7 mouse cellular contexts compared by ENCODE assay signal in genomic region chr3:122291828-122292227, GRCm38 (mm10). TPM values are rescaled to one million over a fixed set of nuclear protein-coding genes. Genes with fewer than 3 reads are reported as not detected.
DNase-seq lines count a peak whose midpoint lies in the region; ATAC-seq and TF ChIP-seq lines count a peak whose summit lies in the region.

No protein-coding gene starts in this region.

- no peak overlapping the region for H3K4me3 ChIP-seq in bone marrow macrophage, adult 2 months (ENCODE audit: insufficient read depth, low read length)
- no peak overlapping the region; the same call in 1 of the 2 replicates for H3K4me3 ChIP-seq in forebrain, embryonic 11.5 days (ENCODE audit: low read depth, low read length)
- H3K4me3 ChIP-seq in hindbrain, postnatal 0 days (ENCODE audit: low read length): peak overlapping the region; percentile 86
- peak overlapping the region; percentile 88; the same call in 1 of the 2 replicates for H3K4me3 ChIP-seq in midbrain, embryonic 11.5 days (ENCODE audit: low read depth, low read length)

- DNase-seq in forebrain, embryonic 11.5 days (ENCODE audit: low spot score): no peak
- DNase-seq in hindbrain, postnatal 0 days (ENCODE audit: low spot score): no peak
- peak; percentile 86 for DNase-seq in midbrain, embryonic 11.5 days (ENCODE audit: low spot score, missing footprints)
- DNase-seq in urinary bladder, postnatal 14 days (ENCODE audit: low spot score): no peak
- DNase-seq in c-Kit-positive CD71-positive TER-119-positive erythroid progenitor cells, embryonic 14.5 days (ENCODE audit: low spot score): no peak
- DNase-seq in layer of hippocampus, postnatal 14 days (ENCODE audit: low spot score in 2 of 2): no peak

- peaks cover 27% of the 10 kb centered on the region for H3K4me1 ChIP-seq in bone marrow macrophage, adult 2 months (ENCODE audit: control insufficient read depth, insufficient read depth, low read length)
- H3K4me1 ChIP-seq in forebrain, embryonic 11.5 days (replicated peaks; ENCODE audit: control insufficient read depth, insufficient read depth, low read length): peaks cover 12% of the 10 kb centered on the region; the same call in 1 of the 2 replicates
- peaks cover 5% of the 10 kb centered on the region; the same call in 1 of the 2 replicates for H3K4me1 ChIP-seq in hindbrain, postnatal 0 days (ENCODE audit: insufficient read depth, low read length)
- H3K4me1 ChIP-seq in midbrain, embryonic 11.5 days (ENCODE audit: control insufficient read depth, insufficient read depth, low read length): peaks cover 21% of the 10 kb centered on the region

- H3K27ac ChIP-seq in bone marrow macrophage, adult 2 months (ENCODE audit: insufficient read depth, low read depth, low read length): 0 out of 2 replicates have a peak overlapping the region, but pooled peaks have one; percentile 16
- no peak overlapping the region for H3K27ac ChIP-seq in forebrain, embryonic 11.5 days (ENCODE audit: low read depth, low read length)
- peak overlapping the region; percentile 100 for H3K27ac ChIP-seq in hindbrain, postnatal 0 days
- H3K27ac ChIP-seq in midbrain, embryonic 11.5 days (ENCODE audit: low read depth, low read length): no peak overlapping the region

- no peaks in the 10 kb centered on the region for H3K36me3 ChIP-seq in forebrain, embryonic 11.5 days (ENCODE audit: control insufficient read depth, insufficient read depth, low read length)
- no peaks in the 10 kb centered on the region for H3K36me3 ChIP-seq in hindbrain, postnatal 0 days (ENCODE audit: insufficient read depth, low read length)
- no peaks in the 10 kb centered on the region for H3K36me3 ChIP-seq in midbrain, embryonic 11.5 days (ENCODE audit: control insufficient read depth, insufficient read depth, low read length)

- TF ChIP-seq CTCF in bone marrow macrophage, adult 2 months (IDR thresholded peaks at IDR 0.05; ENCODE audit: low read depth, low read length): no peak
- TF ChIP-seq CTCF in hindbrain, postnatal 0 days (IDR thresholded peaks at IDR 0.05; ENCODE audit: low read depth): no peak

- H3K27me3 ChIP-seq in forebrain, embryonic 11.5 days (ENCODE audit: control insufficient read depth, insufficient read depth, low read length): no peaks in the 10 kb centered on the region
- H3K27me3 ChIP-seq in hindbrain, postnatal 0 days (ENCODE audit: insufficient read depth, low read length): no peaks in the 10 kb centered on the region
- no peaks in the 10 kb centered on the region for H3K27me3 ChIP-seq in midbrain, embryonic 11.5 days (ENCODE audit: control insufficient read depth, insufficient read depth, low read length)

- no peaks in the 10 kb centered on the region for H3K9me3 ChIP-seq in forebrain, embryonic 11.5 days (ENCODE audit: control insufficient read depth, low read length)
- H3K9me3 ChIP-seq in hindbrain, postnatal 0 days (ENCODE audit: low read length): no peaks in the 10 kb centered on the region
- H3K9me3 ChIP-seq in midbrain, embryonic 11.5 days (ENCODE audit: control insufficient read depth, low read length): no peaks in the 10 kb centered on the region

- no peak overlapping the region; the same call in 1 of the 2 replicates for H3K4me2 ChIP-seq in forebrain, embryonic 11.5 days (ENCODE audit: low read depth, low read length, severe bottlenecking)
- peak overlapping the region; percentile 95 for H3K4me2 ChIP-seq in hindbrain, postnatal 0 days (ENCODE audit: low read depth, low read length)
- H3K4me2 ChIP-seq in midbrain, embryonic 11.5 days: peak overlapping the region; percentile 71

- 51% methylated on average over 12 of the region's 12 CpGs for WGBS in forebrain, embryonic 11.5 days
- WGBS in hindbrain, postnatal 0 days: 32% methylated on average over 12 of the region's 12 CpGs
- WGBS in midbrain, embryonic 11.5 days: 50% methylated on average over 12 of the region's 12 CpGs

- no peak for ATAC-seq in forebrain, embryonic 11.5 days (replicated peaks; ENCODE audit: low FRiP score)
- no peak for ATAC-seq in hindbrain, postnatal 0 days
- ATAC-seq in midbrain, embryonic 11.5 days (ENCODE audit: low FRiP score): no peak

- no peak for TF ChIP-seq POLR2A in bone marrow macrophage, adult 2 months (IDR thresholded peaks at IDR 0.05; ENCODE audit: borderline replicate concordance, low read depth, low read length)

- 0 out of 2 replicates have a peak overlapping the region, but pooled peaks have one; percentile 3 for H3K9ac ChIP-seq in forebrain, embryonic 11.5 days (ENCODE audit: low read length)
- H3K9ac ChIP-seq in hindbrain, postnatal 0 days (replicated peaks; ENCODE audit: low read length): peak overlapping the region; percentile 97; the same call in 1 of the 2 replicates
- peak overlapping the region; percentile 97; the same call in 1 of the 2 replicates for H3K9ac ChIP-seq in midbrain, embryonic 11.5 days (ENCODE audit: low read length)

RNA-seq across cellular contexts. Expression of gene Bcar3, which starts 2.1 kb away (rescaled TPM):
- polyA plus RNA-seq in bone marrow macrophage, adult 2 months (2012; ENCODE audit: insufficient read depth, insufficient read length, missing spikeins): 6.8 and 9.8 TPM in 2 replicates
- 12.5 and 14.5 TPM in 2 replicates for polyA plus RNA-seq in forebrain, embryonic 11.5 days (2014; fragmentation: Nextera tagmentation; extraction: Ambion mirVana)
- 23.8 and 29.4 TPM in 2 replicates for total RNA-seq in hindbrain, postnatal 0 days (2014; rRNA removed)
- polyA plus RNA-seq in hindbrain, postnatal 0 days (2015; fragmentation: Nextera tagmentation; extraction: Ambion mirVana): 6.3 and 7.7 TPM in 2 replicates
- polyA plus RNA-seq in midbrain, embryonic 11.5 days (2014; fragmentation: Nextera tagmentation; extraction: Ambion mirVana): 16.6 and 16.7 TPM in 2 replicates
- total RNA-seq in layer of hippocampus, postnatal 14 days (2021): 10 to 100 TPM; 10.3 to 11.0 TPM

RNA-seq across cellular contexts. Expression of gene Dnttip2, which starts 17.6 kb away (rescaled TPM):
- 43.5 and 45.8 TPM in 2 replicates for polyA plus RNA-seq in bone marrow macrophage, adult 2 months (2012; ENCODE audit: insufficient read depth, insufficient read length, missing spikeins)
- polyA plus RNA-seq in forebrain, embryonic 11.5 days (2014; fragmentation: Nextera tagmentation; extraction: Ambion mirVana): 85.2 and 92.3 TPM in 2 replicates
- 8.5 and 9.9 TPM in 2 replicates for total RNA-seq in hindbrain, postnatal 0 days (2014; rRNA removed)
- polyA plus RNA-seq in hindbrain, postnatal 0 days (2015; fragmentation: Nextera tagmentation; extraction: Ambion mirVana): 43.7 and 48.6 TPM in 2 replicates
- polyA plus RNA-seq in midbrain, embryonic 11.5 days (2014; fragmentation: Nextera tagmentation; extraction: Ambion mirVana): 96.8 and 104 TPM in 2 replicates
- total RNA-seq in layer of hippocampus, postnatal 14 days (2021): 10 to 100 TPM; 24.3 to 30.0 TPM

RNA-seq across cellular contexts. Expression of gene Gclm, which starts 46.5 kb away (rescaled TPM):
- polyA plus RNA-seq in bone marrow macrophage, adult 2 months (2012; ENCODE audit: insufficient read depth, insufficient read length, missing spikeins): 305 and 316 TPM in 2 replicates
- 64.6 and 72.1 TPM in 2 replicates for polyA plus RNA-seq in forebrain, embryonic 11.5 days (2014; fragmentation: Nextera tagmentation; extraction: Ambion mirVana)
- 32.1 and 36.9 TPM in 2 replicates for total RNA-seq in hindbrain, postnatal 0 days (2014; rRNA removed)
- polyA plus RNA-seq in hindbrain, postnatal 0 days (2015; fragmentation: Nextera tagmentation; extraction: Ambion mirVana): 65.0 and 67.6 TPM in 2 replicates
- polyA plus RNA-seq in midbrain, embryonic 11.5 days (2014; fragmentation: Nextera tagmentation; extraction: Ambion mirVana): 56.7 and 61.0 TPM in 2 replicates
- total RNA-seq in layer of hippocampus, postnatal 14 days (2021): 10 to 100 TPM; 56.9 to 58.0 TPM

Comparison
In these comparisons a context has a peak if more than half of its experiments do, and no peak if none do; other contexts are left out.
1. H3K27ac ChIP-seq: peak in bone marrow macrophage, adult 2 months (single experiment) and hindbrain, postnatal 0 days (single experiment); none in forebrain, embryonic 11.5 days (single experiment) and midbrain, embryonic 11.5 days (single experiment).
2. H3K4me3 ChIP-seq: peak in hindbrain, postnatal 0 days (single experiment) and midbrain, embryonic 11.5 days (single experiment); none in bone marrow macrophage, adult 2 months (single experiment) and forebrain, embryonic 11.5 days (single experiment).
3. H3K9ac ChIP-seq: peak in every context shown above with its lines; median percentile 97 in hindbrain, postnatal 0 days; 97 in midbrain, embryonic 11.5 days; 3 in forebrain, embryonic 11.5 days.